Mouse (Mus musculus): ENCODE measurements around the gene Rps21. TPM values are rescaled to one million over a fixed set of nuclear protein-coding genes. Genes with fewer than 3 reads are reported as not detected.

The Rps21 gene
- polyA plus RNA-seq, 1 experiment from 2014 or later = 637 TPM

GRCm38 (mm10) chr2:180262441-180262840 is 5.3 kb downstream of the Rps21 start:
- peak overlapping the region; percentile 71; the same call in 1 of the 2 replicates for H3K27ac ChIP-seq
- no peak overlapping the region for H3K9ac ChIP-seq
- no peaks in the 10 kb centered on the region for H3K27me3 ChIP-seq
- peaks cover 9% of the 10 kb centered on the region for H3K4me1 ChIP-seq
- 74% methylated on average over 3 of the region's 3 CpGs for WGBS
- peaks cover 83% of the 10 kb centered on the region for H3K36me3 ChIP-seq
- H3K4me2 ChIP-seq = no peak overlapping the region
- no peak for ATAC-seq (replicated peaks; ENCODE audit: low FRiP score)
- H3K9me3 ChIP-seq (replicated peaks) = no peaks in the 10 kb centered on the region
- H3K4me3 ChIP-seq (replicated peaks) = no peak overlapping the region

- no peak overlapping the region for H3K4me2 ChIP-seq
- no peaks in the 10 kb centered on the region for H3K9me3 ChIP-seq (replicated peaks)
- peaks cover 8% of the 10 kb centered on the region for H3K4me1 ChIP-seq
- ATAC-seq (replicated peaks; ENCODE audit: low FRiP score) = no peak
- H3K9ac ChIP-seq = no peak overlapping the region
- peaks cover 85% of the 10 kb centered on the region for H3K36me3 ChIP-seq
- peak overlapping the region; percentile 71 for H3K27ac ChIP-seq
- H3K27me3 ChIP-seq = no peaks in the 10 kb centered on the region
- WGBS = 83% methylated on average over 10 of the region's 10 CpGs
- H3K4me3 ChIP-seq (replicated peaks) = no peak overlapping the region
Measured at GRCm38 (mm10) chr2:180262891-180263290, 5.7 kb downstream of the Rps21 start.

- H3K27ac ChIP-seq = no peak overlapping the region
- no peak overlapping the region for H3K4me3 ChIP-seq (replicated peaks)
- H3K27me3 ChIP-seq = no peaks in the 10 kb centered on the region
- no peaks in the 10 kb centered on the region for H3K9me3 ChIP-seq (replicated peaks)
- no peak overlapping the region for H3K9ac ChIP-seq
- WGBS = 74% methylated on average over 2 of the region's 2 CpGs
- H3K36me3 ChIP-seq = peaks cover 57% of the 10 kb centered on the region
- H3K4me2 ChIP-seq = no peak overlapping the region
- ATAC-seq (replicated peaks; ENCODE audit: low FRiP score) = no peak
- peaks cover 23% of the 10 kb centered on the region for H3K4me1 ChIP-seq
Measured at GRCm38 (mm10) chr2:180267955-180268354, 10.8 kb downstream of the Rps21 start.

GRCm38 (mm10) chr2:180269329-180269728 is 12.2 kb downstream of the Rps21 start:
- Histone ChIP-seq H3K27me3 (0 out of 2 replicates have a peak, but pooled peaks cover under 1% of the 10 kb centered on the region), H3K9ac (no peak overlapping the region), H3K36me3 (peaks cover 44% of the 10 kb centered on the region), H3K4me3 (replicated peaks) (no peak overlapping the region), H3K4me2 (no peak overlapping the region), H3K9me3 (replicated peaks) (no peaks in the 10 kb centered on the region), H3K27ac (no peak overlapping the region), H3K4me1 (peaks cover 28% of the 10 kb centered on the region)
- no peak for ATAC-seq (replicated peaks; ENCODE audit: low FRiP score)
- WGBS = 93% methylated on average over 10 of the region's 10 CpGs

GRCm38 (mm10) chr2:180270537-180271255 is 13.5 kb downstream of the Rps21 start:
- peaks cover 32% of the 10 kb centered on the region for H3K4me1 ChIP-seq
- H3K9ac ChIP-seq = 0 out of 2 replicates have a peak overlapping the region, but pooled peaks have one; percentile 12
- no peak overlapping the region for H3K4me3 ChIP-seq (replicated peaks)
- no peak for ATAC-seq (replicated peaks; ENCODE audit: low FRiP score)
- H3K27me3 ChIP-seq = peaks cover 5% of the 10 kb centered on the region; the same call in 1 of the 2 replicates
- H3K9me3 ChIP-seq (replicated peaks) = no peaks in the 10 kb centered on the region
- no peak overlapping the region for H3K4me2 ChIP-seq
- WGBS = 42% methylated on average over 7 of the region's 7 CpGs
- peaks cover 38% of the 10 kb centered on the region for H3K36me3 ChIP-seq
- H3K27ac ChIP-seq = no peak overlapping the region

- H3K27me3 ChIP-seq = peaks cover 5% of the 10 kb centered on the region; the same call in 1 of the 2 replicates
- H3K9ac ChIP-seq = 0 out of 2 replicates have a peak overlapping the region, but pooled peaks have one; percentile 85
- peaks cover 30% of the 10 kb centered on the region for H3K36me3 ChIP-seq
- H3K4me1 ChIP-seq = peaks cover 42% of the 10 kb centered on the region
- H3K4me3 ChIP-seq (replicated peaks) = peak overlapping the region; percentile 66
- H3K9me3 ChIP-seq (replicated peaks) = no peaks in the 10 kb centered on the region
- 65% methylated on average over 5 of the region's 5 CpGs for WGBS
- H3K27ac ChIP-seq = no peak overlapping the region
- no peak for ATAC-seq (replicated peaks; ENCODE audit: low FRiP score)
- peak overlapping the region; percentile 76 for H3K4me2 ChIP-seq
Measured at GRCm38 (mm10) chr2:180271804-180272395, 14.7 kb downstream of the Rps21 start.

- Histone ChIP-seq H3K9ac (peak overlapping the region; percentile 85), H3K36me3 (peaks cover 22% of the 10 kb centered on the region), H3K4me2 (peak overlapping the region; percentile 76), H3K9me3 (replicated peaks) (no peaks in the 10 kb centered on the region), H3K27ac (peak overlapping the region; percentile 59), H3K4me3 (replicated peaks) (peak overlapping the region; percentile 66), H3K27me3 (peaks cover 5% of the 10 kb centered on the region; the same call in 1 of the 2 replicates), H3K4me1 (peaks cover 46% of the 10 kb centered on the region)
- peak; percentile 27 for ATAC-seq (replicated peaks; ENCODE audit: low FRiP score)
- WGBS = under 1% methylated on average over 33 of the region's 37 CpGs
Measured at GRCm38 (mm10) chr2:180272884-180273321, 15.7 kb downstream of the Rps21 start.

GRCm38 (mm10) chr2:180273394-180274244 is 16.4 kb downstream of the Rps21 start, which contains the start of gene Cables2:
Cables2 (minus strand) TSS chr2:180273496.
- Histone ChIP-seq H3K4me2 (peak within 1 kb of the TSS; percentile 76), H3K27ac (peak within 1 kb of the TSS; percentile 59), H3K27me3 (peaks cover 5% of the 10 kb centered on the region; the same call in 1 of the 2 replicates), H3K9me3 (replicated peaks) (no peaks in the 10 kb centered on the region), H3K4me1 (peaks cover 46% of the 10 kb centered on the region), H3K36me3 (peaks cover 19% of the 10 kb centered on the region), H3K4me3 (replicated peaks) (peak within 1 kb of the TSS; percentile 66), H3K9ac (peak within 1 kb of the TSS; percentile 85)
- ATAC-seq (replicated peaks; ENCODE audit: low FRiP score) = peak; percentile 94
- WGBS = 6% methylated on average over 68 of the region's 68 CpGs

- Histone ChIP-seq H3K36me3 (peaks cover 15% of the 10 kb centered on the region), H3K9ac (no peak overlapping the region), H3K4me2 (no peak overlapping the region), H3K4me1 (peaks cover 46% of the 10 kb centered on the region), H3K4me3 (replicated peaks) (no peak overlapping the region), H3K27me3 (peaks cover 5% of the 10 kb centered on the region), H3K27ac (no peak overlapping the region), H3K9me3 (replicated peaks) (no peaks in the 10 kb centered on the region)
- no peak for ATAC-seq (replicated peaks; ENCODE audit: low FRiP score)
- WGBS = 79% methylated on average over 2 of the region's 2 CpGs
Measured at GRCm38 (mm10) chr2:180274523-180274922, 17.3 kb downstream of the Rps21 start.

- Histone ChIP-seq H3K4me3 (replicated peaks) (no peak overlapping the region), H3K4me1 (peaks cover 43% of the 10 kb centered on the region), H3K36me3 (peaks cover 2% of the 10 kb centered on the region; the same call in 1 of the 2 replicates), H3K27me3 (peaks cover 5% of the 10 kb centered on the region), H3K9ac (no peak overlapping the region), H3K4me2 (peak overlapping the region; percentile 13; the same call in 1 of the 2 replicates), H3K9me3 (replicated peaks) (no peaks in the 10 kb centered on the region), H3K27ac (no peak overlapping the region)
- ATAC-seq (replicated peaks; ENCODE audit: low FRiP score) = peak; percentile 55
- 2% methylated on average over 8 of the region's 8 CpGs for WGBS
Measured at GRCm38 (mm10) chr2:180275836-180276235, 18.7 kb downstream of the Rps21 start.

- no peak for ATAC-seq (replicated peaks; ENCODE audit: low FRiP score)
- no peaks in the 10 kb centered on the region for H3K36me3 ChIP-seq
- H3K4me2 ChIP-seq = peak overlapping the region; percentile 13; the same call in 1 of the 2 replicates
- 46% methylated on average over 4 of the region's 4 CpGs for WGBS
- no peak overlapping the region for H3K4me3 ChIP-seq (replicated peaks)
- no peak overlapping the region for H3K27ac ChIP-seq
- peaks cover 5% of the 10 kb centered on the region for H3K27me3 ChIP-seq
- no peak overlapping the region for H3K9ac ChIP-seq
- H3K4me1 ChIP-seq = peaks cover 40% of the 10 kb centered on the region
- no peaks in the 10 kb centered on the region for H3K9me3 ChIP-seq (replicated peaks)
Measured at GRCm38 (mm10) chr2:180276385-180276784, 19.2 kb downstream of the Rps21 start.

All from kidney, embryonic 15.5 days (tissue).